Mouse (Mus musculus) activated CD4-positive, CD25-positive, alpha-beta regulatory T cell, adult 4 months (primary cell): ENCODE data around the gene 9330182O14Rik. TPM values are rescaled to one million over a fixed set of nuclear protein-coding genes. Genes with fewer than 3 reads are reported as not detected.

ENCODE experiments used
- ATAC-seq: one replicate; pipeline ENCODE4 v1.8.0; 2017
- polyA plus RNA-seq, 2 experiments: library from polyadenylated mRNA; unstranded; fragments of 100-300 nt; shearing (Covaris generic); gene quantifications; one replicate each; pipeline ENCODE4 v1.2.1; 2017

The 9330182O14Rik gene
- polyA plus RNA-seq: not detected

- ATAC-seq: no peak
Observed at GRCm38 (mm10) chr15:40134152-40134792, at the start of gene 9330182O14Rik. TSS of gene 9330182O14Rik (plus strand) at chr15:40134365.

- no peak for ATAC-seq
Observed at GRCm38 (mm10) chr15:40103304-40103703, 30.9 kb upstream of the 9330182O14Rik start.

GRCm38 (mm10) chr15:40105712-40106111 is 28.5 kb upstream of the 9330182O14Rik start:
- no peak for ATAC-seq

GRCm38 (mm10) chr15:40113888-40114576 is 20.1 kb upstream of the 9330182O14Rik start:
- no peak for ATAC-seq

GRCm38 (mm10) chr15:40114600-40115271 is 19.4 kb upstream of the 9330182O14Rik start:
- ATAC-seq: no peak

- no peak for ATAC-seq
Observed at GRCm38 (mm10) chr15:40116396-40116795, 17.8 kb upstream of the 9330182O14Rik start.

GRCm38 (mm10) chr15:40124211-40124953 is 9.8 kb upstream of the 9330182O14Rik start:
- no peak for ATAC-seq

- no peak for ATAC-seq
Observed at GRCm38 (mm10) chr15:40129496-40129895, 4.7 kb upstream of the 9330182O14Rik start.

- peak; percentile 49 for ATAC-seq
Observed at GRCm38 (mm10) chr15:40130880-40131478, 3.2 kb upstream of the 9330182O14Rik start.

GRCm38 (mm10) chr15:40132408-40132807 is 1.8 kb upstream of the 9330182O14Rik start:
- ATAC-seq: no peak

GRCm38 (mm10) chr15:40144221-40144620 is 10.1 kb downstream of the 9330182O14Rik start:
- peak; percentile 43 for ATAC-seq

GRCm38 (mm10) chr15:40157683-40158082 is 23.5 kb downstream of the 9330182O14Rik start:
- ATAC-seq: no peak

GRCm38 (mm10) chr15:40166560-40167275 is 32.6 kb downstream of the 9330182O14Rik start:
- ATAC-seq: no peak

GRCm38 (mm10) chr15:40167276-40168139 is 33.3 kb downstream of the 9330182O14Rik start:
- no peak for ATAC-seq

- ATAC-seq: no peak
Observed at GRCm38 (mm10) chr15:40168140-40168688, 34.0 kb downstream of the 9330182O14Rik start.

GRCm38 (mm10) chr15:40169061-40169460 is 34.9 kb downstream of the 9330182O14Rik start:
- no peak for ATAC-seq

GRCm38 (mm10) chr15:40169705-40170104 is 35.5 kb downstream of the 9330182O14Rik start:
- ATAC-seq: no peak

GRCm38 (mm10) chr15:40179423-40179822 is 45.3 kb downstream of the 9330182O14Rik start:
- no peak for ATAC-seq

- no peak for ATAC-seq
Observed at GRCm38 (mm10) chr15:40187017-40187416, 52.9 kb downstream of the 9330182O14Rik start.
